Mouse (Mus musculus): ENCODE measurements around the gene Vps33b.
"Not testable (repeated sequence)": the region's sequence is repeated elsewhere in the genome, so short reads cannot be mapped to it uniquely, and the experiment has no call there.

DNA sequence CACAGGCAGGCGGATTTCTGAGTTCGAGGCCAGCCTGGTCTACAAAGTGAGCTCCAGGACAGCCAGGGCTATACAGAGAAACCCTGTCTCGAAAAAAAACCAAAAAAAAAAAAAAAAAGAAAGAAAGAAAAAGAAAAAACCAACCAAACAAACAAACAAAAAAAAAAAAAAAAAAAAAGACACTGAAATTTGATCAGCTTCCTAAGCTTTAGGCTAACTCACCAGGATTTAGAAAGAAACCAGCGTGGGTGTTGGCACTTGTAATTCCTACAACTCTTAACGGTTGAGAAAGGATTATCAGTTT is 55.3 kb downstream of the Vps33b start:
- TF ChIP-seq POLR2A (IDR thresholded peaks at IDR 0.05; ENCODE audit: control insufficient read depth in 1 of 2, insufficient read depth in 1 of 2, low read depth in 1 of 2, low read length in 2 of 2, poor library complexity in 1 of 2); CTCF (IDR thresholded peaks at IDR 0.05 in 2 of 3, conservative IDR thresholded peaks at IDR 0.05 in 1 of 3; ENCODE audit: control insufficient read depth in 1 of 3, insufficient read depth in 1 of 3, low read depth in 2 of 3, low read length in 3 of 3, poor library complexity in 1 of 3, severe bottlenecking in 1 of 3); JUND (IDR thresholded peaks at IDR 0.05; ENCODE audit: low read depth, low read length); USF1 (IDR thresholded peaks at IDR 0.05; ENCODE audit: low read depth, low read length); POLR2AphosphoS2 (IDR thresholded peaks at IDR 0.05; ENCODE audit: low read length); TBP (IDR thresholded peaks at IDR 0.05; ENCODE audit: low read depth, low read length); TAL1 (IDR thresholded peaks at IDR 0.05; ENCODE audit: low read length); ZC3H11A (IDR thresholded peaks at IDR 0.05; ENCODE audit: low read depth, low read length); MAX (IDR thresholded peaks at IDR 0.05; ENCODE audit: low read length); UBTF (IDR thresholded peaks at IDR 0.05; ENCODE audit: borderline replicate concordance, insufficient read depth, low read depth, low read length); MAFK (IDR thresholded peaks at IDR 0.05; ENCODE audit: borderline replicate concordance, low read depth, low read length); SIN3A (IDR thresholded peaks at IDR 0.05; ENCODE audit: low read length): not testable (repeated sequence)
